Mouse (Mus musculus) monocyte, adult 2 months (primary cell): ENCODE measurements around the gene Coasy.

Experiments
- DNase-seq, 2 experiments: peaks; one replicate each; pipeline ENCODE4 v3.0.0; 2022; ENCODE audit warnings: low spot score in 2 of 2, low read depth in 1 of 2

Gene Coasy

DNA sequence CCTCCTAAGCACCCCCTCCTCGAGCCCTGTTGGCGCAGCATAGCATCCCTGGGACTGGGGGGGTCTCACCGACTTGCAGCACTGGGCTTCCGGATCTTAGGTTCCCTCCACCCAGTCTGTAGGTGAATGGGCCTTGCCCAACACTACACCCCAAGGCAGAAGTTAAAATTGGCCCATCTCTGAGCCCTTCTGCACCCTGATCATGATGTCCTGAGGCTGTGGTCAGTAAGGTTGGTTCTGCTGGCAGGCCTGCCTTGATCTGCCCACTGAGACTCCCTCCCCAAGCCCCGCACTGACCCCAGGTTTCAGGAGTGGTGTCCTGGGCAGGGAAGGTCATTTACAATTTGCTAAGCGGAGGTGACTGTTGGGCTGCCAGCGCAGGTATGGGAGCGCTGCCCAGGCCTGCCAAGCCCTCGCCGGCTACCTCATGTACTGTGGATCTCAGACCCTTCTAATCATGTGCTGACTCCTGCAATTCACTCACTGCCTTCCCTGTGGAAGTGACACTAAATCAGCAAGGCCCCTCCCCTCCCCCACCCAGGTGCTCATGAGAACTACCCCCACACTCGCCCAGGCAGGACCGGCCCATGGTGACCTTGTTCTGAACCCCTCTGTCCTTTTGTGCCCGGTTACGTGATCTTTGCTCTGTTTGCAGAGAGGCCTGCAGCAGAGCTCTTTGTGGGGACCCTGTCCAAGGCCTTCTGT lies 19.2 kb upstream of the Coasy start:
- no peak for DNase-seq

DNA sequence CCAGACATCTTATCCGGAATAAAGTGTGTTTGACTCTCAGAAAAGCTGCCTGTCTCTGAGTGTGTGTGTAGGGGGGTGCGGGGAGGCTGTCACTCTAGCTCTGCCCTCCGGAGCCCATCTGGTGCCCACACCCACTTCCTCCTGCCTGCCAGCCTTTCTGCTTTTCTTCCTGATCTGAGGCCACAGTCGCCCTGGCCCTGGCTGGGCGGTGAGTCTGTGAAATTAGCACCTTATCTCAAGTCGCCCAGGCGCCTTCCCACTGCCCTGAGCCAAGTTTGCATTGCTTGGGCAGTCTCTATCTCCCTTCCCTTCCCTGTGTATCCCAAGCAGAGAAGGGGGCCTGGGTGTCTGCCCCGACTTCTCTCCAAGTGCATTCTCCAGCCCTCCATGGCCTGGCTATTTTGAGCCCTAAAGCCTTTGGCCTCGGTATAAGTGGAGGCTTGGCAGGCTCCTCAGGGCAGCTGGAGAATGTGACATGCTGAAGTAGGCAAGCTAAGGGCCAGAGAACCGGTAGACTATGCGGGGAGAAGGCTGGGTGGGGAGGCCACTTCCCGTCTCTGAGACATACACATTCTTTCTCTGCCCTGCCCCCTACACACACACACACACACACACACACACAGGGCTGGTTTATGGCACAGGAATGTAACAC lies 18.6 kb upstream of the Coasy start:
- DNase-seq: peak in 1 of 2 experiments; percentile 31

DNA sequence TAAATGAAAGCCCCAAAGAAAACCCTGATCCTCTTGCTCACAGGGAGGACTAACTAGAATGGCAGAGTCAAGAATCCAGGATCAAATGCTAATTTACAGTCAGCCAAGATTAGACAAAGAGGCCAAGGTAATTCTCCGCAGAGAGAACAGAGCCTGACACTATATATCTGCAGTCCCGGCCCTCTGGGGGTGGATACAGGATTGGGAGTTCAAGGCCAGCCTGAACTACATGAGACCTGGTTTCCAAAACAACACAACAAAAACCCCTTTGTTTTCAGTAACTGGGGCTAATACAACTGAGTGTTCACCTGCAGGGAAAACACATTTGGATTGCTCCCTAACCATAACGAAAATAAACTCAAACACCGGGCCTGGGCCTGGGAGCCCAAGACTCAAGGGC lies 17.9 kb upstream of the Coasy start:
- DNase-seq: no peak

DNA sequence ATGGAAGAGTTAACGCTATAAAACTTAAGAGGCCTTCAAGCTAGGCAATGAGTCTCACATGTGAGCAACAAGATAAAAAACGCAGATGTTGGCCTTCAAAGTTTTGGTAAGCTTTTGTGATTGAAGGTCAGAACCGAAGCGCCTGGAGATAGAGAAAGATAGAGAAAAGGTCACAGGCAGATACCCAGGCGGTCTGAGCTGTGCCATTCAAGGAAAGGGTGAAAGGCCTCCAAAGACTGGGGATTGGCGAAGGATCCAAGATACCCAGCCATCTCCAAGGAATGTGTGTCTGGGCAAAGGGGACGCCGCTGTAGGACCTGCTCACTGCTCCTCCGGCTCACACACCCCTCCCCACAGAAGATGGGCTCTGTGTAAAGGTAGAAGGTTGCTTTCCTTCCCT lies 17.4 kb upstream of the Coasy start:
- no peak for DNase-seq

DNA sequence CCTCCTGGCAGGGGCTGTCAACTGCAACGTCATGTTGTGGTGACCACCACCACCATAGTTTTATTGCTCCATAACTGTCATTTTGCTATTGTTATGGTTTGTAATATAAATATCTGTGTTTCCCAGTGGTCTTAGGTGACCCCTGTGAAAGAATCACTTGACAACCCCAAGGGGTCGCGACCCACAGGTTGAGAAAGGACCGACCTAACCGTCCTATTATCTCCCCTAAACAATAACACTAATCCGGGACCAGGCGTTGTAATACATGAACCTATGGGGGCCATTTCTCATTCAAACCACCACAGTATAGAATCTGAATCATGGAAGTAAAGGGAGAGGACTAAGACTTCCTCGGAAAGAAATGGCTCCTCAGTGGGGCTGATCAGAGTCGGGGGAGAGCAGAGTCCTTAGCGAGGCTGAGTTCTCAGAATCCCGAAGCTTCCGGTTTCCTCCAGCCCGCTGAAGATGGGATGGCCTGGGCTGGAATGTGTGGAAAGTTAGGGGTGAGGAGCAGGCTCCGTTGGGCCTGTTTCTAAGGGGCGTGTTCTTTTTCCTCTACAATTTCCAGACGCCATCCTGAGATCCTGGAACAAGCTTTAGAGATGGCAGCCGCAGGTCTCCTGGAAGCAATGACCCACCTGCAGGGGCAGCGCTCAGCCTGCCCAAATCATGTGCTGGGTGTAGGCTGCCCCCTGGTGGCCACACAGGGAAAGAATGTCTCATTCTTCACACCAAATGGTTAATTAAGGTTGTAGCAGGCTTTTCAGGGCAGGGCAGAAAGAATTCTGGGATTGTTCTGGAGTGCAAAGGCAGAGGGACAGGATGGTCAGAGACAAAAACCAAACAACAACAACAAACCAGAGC lies 15.6 kb upstream of the Coasy start:
- DNase-seq: peak in 1 of 2 experiments; percentile 67

DNA sequence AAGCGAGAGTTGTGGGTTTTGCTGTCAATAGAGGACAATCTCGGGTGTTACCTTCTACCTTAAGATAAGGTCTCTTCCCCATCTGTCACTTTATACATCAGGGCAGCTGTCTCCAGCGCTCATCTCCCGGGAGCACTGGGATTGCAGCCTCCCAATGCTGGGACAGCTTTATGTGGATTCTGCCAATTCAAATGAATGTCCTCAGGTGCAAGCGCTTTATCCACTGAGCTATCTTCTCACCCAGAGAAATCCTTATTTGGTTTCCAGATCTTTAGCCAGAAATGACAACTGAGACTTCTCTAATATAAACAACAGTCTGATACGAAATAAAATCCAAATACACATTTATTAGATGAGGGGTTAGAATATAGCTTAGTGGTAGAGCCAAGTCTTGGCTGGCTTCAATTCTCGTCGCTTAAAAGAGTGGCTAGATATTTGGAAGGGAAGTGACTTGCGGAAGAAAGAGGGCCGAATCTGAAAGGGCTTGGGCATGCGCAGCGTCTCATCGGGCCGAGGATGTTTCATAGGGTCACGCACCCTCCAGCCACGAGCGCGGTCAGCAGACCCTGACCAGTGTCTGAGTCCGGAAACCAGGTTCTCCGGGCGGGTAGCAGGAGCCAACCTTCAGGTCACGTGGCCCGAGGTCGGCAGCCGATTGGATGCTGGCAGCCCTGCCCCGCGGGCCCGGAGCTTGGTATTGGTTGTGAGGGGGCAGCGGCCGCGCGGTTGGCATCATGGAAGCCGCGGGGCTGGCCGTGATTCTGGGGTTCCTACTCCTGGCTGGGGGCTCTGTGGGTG lies 12.8 kb upstream of the Coasy start, which contains the start of gene Naglu:
Gene Naglu, plus strand, starts transcription at position 622 of the 798 bp plus-strand sequence.
- DNase-seq: peak; percentile 78 to 90

DNA sequence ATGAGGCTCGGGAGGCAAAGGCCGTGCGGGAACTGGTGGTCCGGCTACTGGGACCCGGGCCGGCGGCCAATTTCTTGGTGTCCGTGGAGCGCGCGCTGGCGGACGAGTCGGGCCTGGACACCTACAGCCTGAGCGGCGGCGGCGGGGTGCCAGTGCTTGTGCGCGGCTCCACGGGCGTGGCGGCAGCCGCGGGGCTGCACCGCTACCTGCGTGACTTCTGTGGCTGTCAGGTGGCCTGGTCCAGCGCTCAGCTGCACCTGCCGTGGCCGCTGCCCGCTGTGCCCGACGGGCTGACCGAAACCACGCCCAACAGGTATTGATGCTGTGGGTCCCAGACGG lies 12.2 kb upstream of the Coasy start:
- no peak for DNase-seq

DNA sequence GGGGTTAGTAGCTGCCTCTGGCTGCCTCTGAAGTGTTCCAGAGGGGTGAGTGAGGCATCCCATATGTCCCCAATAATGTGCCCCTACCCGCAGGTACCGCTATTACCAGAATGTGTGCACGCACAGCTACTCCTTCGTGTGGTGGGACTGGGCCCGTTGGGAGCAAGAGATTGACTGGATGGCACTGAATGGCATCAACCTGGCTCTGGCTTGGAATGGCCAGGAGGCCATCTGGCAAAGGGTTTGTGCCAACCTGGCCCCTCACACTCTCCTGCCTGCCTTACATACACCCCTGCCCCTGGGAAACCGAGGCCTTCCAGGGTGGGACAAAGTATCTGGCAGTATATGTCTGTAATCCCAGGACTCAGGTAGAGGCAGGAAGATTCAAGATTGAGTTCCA lies 11.4 kb upstream of the Coasy start:
- no peak for DNase-seq

DNA sequence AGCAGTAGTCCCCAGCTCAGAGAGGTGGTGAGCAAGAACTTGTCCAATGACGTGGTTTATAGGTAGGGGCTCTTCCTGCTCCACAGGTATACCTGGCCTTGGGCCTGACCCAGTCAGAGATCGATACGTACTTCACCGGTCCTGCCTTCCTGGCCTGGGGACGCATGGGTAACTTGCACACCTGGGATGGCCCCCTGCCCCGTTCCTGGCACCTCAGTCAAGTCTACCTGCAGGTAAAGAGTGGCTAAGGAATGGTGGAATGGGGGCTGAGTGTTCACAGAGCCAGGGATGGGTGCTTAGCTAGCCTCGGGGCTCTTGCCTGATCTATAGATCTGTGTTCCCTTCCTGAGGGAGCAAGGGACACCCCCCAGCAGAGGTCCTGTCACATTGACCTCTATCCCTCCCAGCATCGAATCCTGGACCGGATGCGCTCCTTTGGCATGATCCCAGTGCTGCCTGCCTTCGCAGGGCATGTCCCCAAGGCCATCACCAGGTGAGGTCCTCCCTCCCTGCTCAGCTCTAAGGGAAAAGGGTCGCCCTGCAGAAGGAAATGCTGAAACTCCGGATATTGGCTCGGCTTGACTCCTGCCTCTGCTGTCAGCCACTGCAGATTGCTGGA lies 10.4 kb upstream of the Coasy start:
- DNase-seq: no peak

DNA sequence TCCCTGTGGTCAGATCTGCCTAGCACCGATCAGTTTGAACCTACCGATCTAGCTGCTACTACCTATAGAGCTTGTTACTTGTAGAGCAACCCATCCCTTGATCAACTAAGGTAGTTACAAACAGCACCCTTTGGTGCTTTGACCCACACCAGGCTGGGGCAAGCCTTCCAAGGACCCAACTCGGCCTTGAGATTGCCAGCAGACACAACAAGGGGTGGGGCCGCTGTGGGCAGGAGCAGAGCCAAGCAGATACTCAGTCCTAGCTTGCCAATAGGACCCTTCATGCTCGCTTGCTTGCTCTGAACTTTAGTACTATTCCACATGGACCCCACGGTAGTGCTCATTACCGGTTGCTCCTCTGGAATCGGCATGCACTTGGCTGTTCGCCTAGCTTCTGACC lies 4.2 kb upstream of the Coasy start, which contains the start of gene Hsd17b1:
Gene Hsd17b1, plus strand, starts transcription at position 291 of the 400 bp plus-strand sequence.
- DNase-seq: no peak

DNA sequence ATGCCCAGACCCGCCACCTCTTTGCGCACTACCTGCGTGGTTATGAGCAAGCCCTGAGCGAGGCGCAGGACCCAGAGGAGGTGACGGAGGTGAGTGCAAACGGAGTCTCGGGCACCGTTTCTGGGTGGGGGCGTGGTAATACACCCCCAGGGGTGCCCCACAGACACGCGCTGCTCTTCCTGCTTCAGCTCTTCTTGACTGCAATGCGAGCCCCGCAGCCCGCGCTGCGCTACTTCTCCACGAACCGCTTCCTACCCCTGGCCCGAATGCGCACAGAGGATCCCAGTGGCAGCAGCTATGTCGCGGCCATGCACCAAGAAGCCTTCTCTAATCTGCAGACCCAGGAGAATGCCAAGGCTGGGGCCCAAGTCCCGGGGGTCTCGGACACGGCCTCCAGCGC lies 2.6 kb upstream of the Coasy start:
- DNase-seq: no peak

DNA sequence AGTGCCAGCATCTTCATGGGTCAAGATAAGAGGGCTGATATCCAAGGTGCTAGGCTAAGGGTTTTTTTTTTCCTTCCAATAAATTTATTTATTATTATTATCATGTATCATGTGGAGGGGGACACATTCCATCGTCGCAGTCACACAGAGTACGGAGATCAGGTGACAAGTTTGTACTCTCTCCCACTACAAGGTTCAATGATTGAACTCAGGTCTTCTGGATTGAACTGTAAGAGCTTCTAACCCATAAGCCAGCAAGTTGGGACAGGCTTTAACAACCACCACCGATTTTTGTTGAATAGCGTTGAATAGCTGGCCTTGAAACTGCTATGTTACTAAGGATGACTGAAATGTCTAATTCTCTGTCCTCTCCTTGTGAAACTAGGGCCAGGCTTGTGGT lies 1.9 kb upstream of the Coasy start:
- no peak for DNase-seq

DNA sequence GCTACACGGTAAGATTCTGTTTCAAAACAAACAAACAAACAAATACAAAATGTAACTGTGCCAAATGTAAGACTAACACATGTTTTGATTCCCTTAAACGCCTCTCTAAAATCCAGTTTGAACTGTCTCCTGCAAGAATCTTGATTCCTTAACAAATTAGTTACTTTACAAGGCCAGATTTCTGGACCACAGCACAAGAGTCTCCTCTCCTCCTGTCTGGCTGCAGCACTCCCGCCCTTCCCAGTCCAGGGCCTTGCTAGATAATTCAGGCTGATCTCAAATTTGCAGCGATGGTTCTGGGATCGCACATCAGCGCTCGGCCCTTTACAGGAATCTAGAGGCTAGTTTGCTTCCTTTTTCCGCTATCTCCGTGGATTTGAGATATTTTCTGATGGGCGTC lies 706 bp upstream of the Coasy start:
- no peak for DNase-seq

DNA sequence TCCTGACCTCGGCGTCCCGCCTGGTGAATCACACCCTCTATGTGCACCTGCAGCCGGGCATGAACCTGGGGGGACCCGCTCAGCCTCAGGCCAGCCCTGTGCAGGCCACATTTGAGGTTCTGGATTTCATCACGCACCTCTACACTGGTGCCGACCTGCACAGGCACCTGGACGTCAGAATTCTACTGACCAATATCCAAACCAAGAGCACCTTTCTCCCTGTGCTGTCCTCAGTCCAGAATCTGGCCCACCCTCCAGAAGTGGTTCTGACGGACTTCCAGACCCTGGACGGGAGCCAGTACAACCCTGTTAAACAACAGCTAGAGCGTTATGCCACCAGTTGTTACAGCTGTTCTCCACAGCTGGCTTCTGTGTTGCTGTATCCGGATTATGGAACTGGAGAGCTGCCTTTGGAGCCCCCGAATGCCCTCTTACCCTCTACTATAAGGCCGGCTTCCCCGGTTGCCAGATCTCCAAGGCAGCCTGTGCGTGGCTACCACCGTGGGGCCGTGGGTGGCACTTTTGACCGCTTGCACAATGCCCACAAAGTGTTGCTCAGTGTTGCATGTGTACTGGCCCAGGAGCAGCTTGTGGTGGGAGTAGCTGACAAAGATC lies 825 bp downstream of the Coasy start:
- DNase-seq: no peak

DNA sequence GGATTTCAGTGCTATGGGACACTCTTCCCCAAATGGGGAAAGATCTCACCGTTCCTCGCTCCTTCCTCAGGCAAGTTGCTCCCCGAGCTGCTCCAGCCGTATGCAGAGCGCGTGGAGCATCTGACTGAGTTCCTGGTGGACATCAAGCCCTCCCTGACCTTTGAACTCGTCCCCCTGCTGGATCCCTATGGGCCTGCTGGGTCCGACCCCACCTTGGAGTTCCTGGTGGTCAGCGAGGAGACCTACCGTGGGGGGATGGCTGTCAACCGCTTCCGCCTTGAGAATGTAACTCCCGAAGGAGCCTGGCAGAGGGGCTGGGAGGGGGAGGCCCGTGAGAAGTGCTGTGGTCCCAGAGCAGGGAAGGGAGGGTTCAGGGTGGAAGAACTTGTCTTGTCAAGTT lies 1.9 kb downstream of the Coasy start:
- no peak for DNase-seq

DNA sequence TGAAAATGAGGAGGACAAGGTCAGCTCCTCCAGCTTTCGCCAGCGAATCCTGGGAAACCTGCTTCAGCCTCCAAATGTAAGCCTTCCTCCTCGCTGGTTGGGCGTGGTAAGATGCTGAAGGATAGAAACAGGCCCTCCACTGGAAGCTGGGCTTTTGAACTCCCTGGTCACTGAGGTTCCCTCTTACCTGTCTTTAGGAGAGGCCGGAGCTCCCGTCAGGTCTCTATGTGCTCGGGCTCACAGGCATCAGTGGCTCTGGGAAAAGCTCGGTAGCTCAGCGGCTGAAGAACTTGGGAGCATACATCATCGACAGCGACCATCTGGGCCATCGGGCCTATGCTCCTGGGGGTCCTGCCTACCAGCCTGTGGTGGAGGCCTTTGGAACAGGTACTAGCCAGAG lies 2.4 kb downstream of the Coasy start:
- no peak for DNase-seq

DNA sequence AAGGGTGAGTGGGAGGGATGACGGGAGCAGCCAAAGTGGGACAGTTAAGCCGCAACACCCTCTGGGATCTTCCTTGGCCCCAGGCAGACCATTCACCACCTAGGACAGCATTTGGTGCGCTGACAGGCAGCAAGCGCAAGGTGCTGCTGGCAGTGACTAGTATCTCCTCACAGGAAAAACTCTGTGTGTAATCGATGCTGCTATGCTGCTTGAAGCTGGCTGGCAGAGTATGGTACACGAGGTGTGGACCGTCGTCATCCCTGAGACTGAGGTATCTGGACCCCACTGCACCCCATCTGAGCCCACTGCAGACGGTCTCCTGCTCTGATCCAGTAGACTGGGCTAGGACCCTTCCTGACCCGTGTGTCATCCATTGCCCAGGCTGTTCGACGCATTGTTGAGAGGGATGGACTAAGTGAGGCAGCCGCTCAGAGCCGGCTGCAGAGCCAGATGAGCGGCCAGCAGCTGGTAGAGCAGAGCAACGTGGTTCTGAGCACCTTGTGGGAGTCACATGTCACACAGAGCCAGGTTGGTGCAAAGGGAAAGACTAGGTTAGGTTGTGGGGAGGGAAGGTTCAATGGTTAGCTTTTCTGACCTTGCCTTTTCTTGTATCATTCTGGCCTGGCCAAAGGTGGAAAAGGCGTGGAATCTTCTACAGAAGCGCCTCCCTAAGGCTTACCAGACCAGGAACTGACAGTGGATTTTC lies 3.4 kb downstream of the Coasy start:
- DNase-seq: no peak

DNA sequence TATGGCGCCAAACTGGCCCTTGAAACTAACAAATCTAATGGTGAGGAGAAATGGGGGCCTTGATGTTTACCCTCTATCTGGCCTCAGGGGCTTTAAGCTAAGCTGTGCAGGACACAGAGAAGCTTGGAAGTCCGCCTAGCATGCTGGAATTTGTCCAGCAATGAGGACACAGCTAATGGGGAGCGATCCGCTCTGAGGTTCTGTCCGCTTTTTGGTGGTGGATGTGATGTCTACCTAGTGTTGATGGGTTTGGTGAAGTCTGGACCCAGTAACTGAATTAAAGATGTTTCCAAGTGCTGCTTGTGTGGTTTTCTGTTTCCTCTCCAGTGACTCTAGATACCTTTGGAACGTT lies 3.9 kb downstream of the Coasy start:
- no peak for DNase-seq

DNA sequence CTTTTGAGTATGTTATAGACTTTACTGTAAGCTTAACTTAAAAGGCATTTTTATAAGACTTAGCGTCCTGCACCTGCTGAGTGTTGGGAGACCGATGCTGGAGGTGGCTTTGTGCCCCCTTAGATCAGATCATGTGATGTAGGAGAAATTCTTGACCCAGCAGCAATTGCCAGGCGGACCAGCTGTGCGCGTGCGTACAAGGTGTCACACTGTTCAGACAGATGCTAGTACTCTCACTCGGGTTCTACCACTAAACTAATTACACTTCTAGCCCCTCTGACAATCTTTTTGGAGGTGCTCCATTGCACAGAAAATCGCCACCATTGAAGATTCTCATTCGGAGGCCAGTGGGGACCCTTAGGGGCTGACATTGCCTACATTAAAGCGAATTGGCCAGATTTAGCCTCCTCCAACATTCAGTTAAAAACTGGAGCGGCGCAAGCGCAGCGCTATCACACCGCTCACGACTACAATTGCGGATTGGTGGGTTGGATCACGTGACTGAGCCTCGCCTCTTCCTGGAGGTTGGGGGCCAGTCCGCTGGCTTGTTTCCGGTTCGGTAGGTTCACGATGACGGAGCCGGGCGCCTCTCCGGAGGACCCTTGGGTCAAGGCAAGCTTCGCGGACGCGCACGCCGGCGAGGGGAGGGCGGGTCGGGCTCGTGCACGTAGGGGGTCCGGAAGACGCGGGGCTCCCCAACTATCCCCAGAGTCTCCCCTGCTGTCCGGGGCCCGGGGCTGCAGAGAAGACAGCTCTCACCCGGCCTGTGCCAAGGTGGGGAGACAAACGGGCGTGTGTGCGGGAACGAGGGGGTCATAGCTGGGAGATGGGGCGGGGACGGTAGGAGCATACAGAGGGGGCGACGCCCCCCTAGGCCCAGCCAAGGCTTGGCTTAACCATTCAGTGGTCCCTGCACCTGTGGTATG lies 4.7 kb downstream of the Coasy start, which contains the start of gene Mlx:
Gene Mlx, plus strand, starts transcription at position 522 of the 926 bp plus-strand sequence.
- DNase-seq: peak; percentile 61 to 73
